Mouse (Mus musculus): Measurements from ENCODE around the gene 4932438H23Rik. TPM values are rescaled to one million over a fixed set of nuclear protein-coding genes. Genes with fewer than 3 reads are reported as not detected.

4932438H23Rik gene
- 0.18 and 0.33 TPM in 2 replicates for polyA plus RNA-seq (2015; fragmentation: Nextera tagmentation; extraction: Ambion mirVana)

GRCm38 (mm10) chr16:91095022-91095421 lies at the start of gene 4932438H23Rik:
TSS of gene 4932438H23Rik (minus strand) at chr16:91095122.
- H3K4me1 ChIP-seq = peaks cover 7% of the 10 kb centered on the region
- no peaks in the 10 kb centered on the region for H3K36me3 ChIP-seq
- no peak within 1 kb of the TSS for H3K9ac ChIP-seq (replicated peaks)
- no peak within 1 kb of the TSS for H3K4me3 ChIP-seq (replicated peaks)
- peaks cover 15% of the 10 kb centered on the region for H3K27me3 ChIP-seq (replicated peaks)
- ATAC-seq (ENCODE audit: low FRiP score) = no peak
- H3K9me3 ChIP-seq (replicated peaks) = no peaks in the 10 kb centered on the region
- 86% methylated on average over 8 of the region's 8 CpGs for WGBS
- no peak within 1 kb of the TSS for H3K4me2 ChIP-seq
- no peak within 1 kb of the TSS for H3K27ac ChIP-seq (replicated peaks)

- H3K4me2 ChIP-seq = no peak overlapping the region
- H3K36me3 ChIP-seq = no peaks in the 10 kb centered on the region
- H3K9ac ChIP-seq (replicated peaks) = no peak overlapping the region
- H3K27ac ChIP-seq (replicated peaks) = no peak overlapping the region
- H3K4me1 ChIP-seq = peaks cover 20% of the 10 kb centered on the region
- no peak for ATAC-seq (ENCODE audit: low FRiP score)
- H3K9me3 ChIP-seq (replicated peaks) = 0 out of 2 replicates have a peak, but pooled peaks cover 12% of the 10 kb centered on the region
- H3K27me3 ChIP-seq (replicated peaks) = peaks cover 86% of the 10 kb centered on the region
- WGBS = 27% methylated on average over 20 of the region's 20 CpGs
- H3K4me3 ChIP-seq (replicated peaks) = no peak overlapping the region
Measured at GRCm38 (mm10) chr16:91140991-91141630, 46.2 kb upstream of the 4932438H23Rik start.

- no peaks in the 10 kb centered on the region for H3K36me3 ChIP-seq
- no peak overlapping the region for H3K9ac ChIP-seq (replicated peaks)
- WGBS = 6% methylated on average over 10 of the region's 10 CpGs
- no peak overlapping the region for H3K4me3 ChIP-seq (replicated peaks)
- peaks cover 92% of the 10 kb centered on the region for H3K27me3 ChIP-seq (replicated peaks)
- H3K9me3 ChIP-seq (replicated peaks) = 0 out of 2 replicates have a peak, but pooled peaks cover 12% of the 10 kb centered on the region
- H3K4me1 ChIP-seq = peaks cover 20% of the 10 kb centered on the region
- H3K4me2 ChIP-seq = peak overlapping the region; percentile 36
- ATAC-seq (ENCODE audit: low FRiP score) = 0 out of 2 replicates have a peak, but pooled peaks have one; percentile 35
- H3K27ac ChIP-seq (replicated peaks) = no peak overlapping the region
Measured at GRCm38 (mm10) chr16:91140457-91140856, 45.5 kb upstream of the 4932438H23Rik start.

GRCm38 (mm10) chr16:91140056-91140455 lies 45.1 kb upstream of the 4932438H23Rik start:
- H3K9ac ChIP-seq (replicated peaks) = no peak overlapping the region
- H3K36me3 ChIP-seq = no peaks in the 10 kb centered on the region
- H3K4me2 ChIP-seq = peak overlapping the region; percentile 36
- peaks cover 95% of the 10 kb centered on the region for H3K27me3 ChIP-seq (replicated peaks)
- H3K27ac ChIP-seq (replicated peaks) = no peak overlapping the region
- H3K9me3 ChIP-seq (replicated peaks) = 0 out of 2 replicates have a peak, but pooled peaks cover 12% of the 10 kb centered on the region
- H3K4me3 ChIP-seq (replicated peaks) = no peak overlapping the region
- no peak for ATAC-seq (ENCODE audit: low FRiP score)
- 2% methylated on average over 13 of the region's 13 CpGs for WGBS
- peaks cover 20% of the 10 kb centered on the region for H3K4me1 ChIP-seq

GRCm38 (mm10) chr16:91139481-91139880 lies 44.6 kb upstream of the 4932438H23Rik start:
- Histone ChIP-seq H3K4me3 (replicated peaks) (no peak overlapping the region), H3K4me1 (peaks cover 20% of the 10 kb centered on the region), H3K36me3 (no peaks in the 10 kb centered on the region), H3K9me3 (replicated peaks) (0 out of 2 replicates have a peak, but pooled peaks cover 10% of the 10 kb centered on the region), H3K27me3 (replicated peaks) (peaks cover 95% of the 10 kb centered on the region), H3K9ac (replicated peaks) (no peak overlapping the region), H3K4me2 (0 out of 2 replicates have a peak overlapping the region, but pooled peaks have one; percentile 36), H3K27ac (replicated peaks) (no peak overlapping the region)
- no peak; the same call in 1 of the 2 replicates for ATAC-seq (ENCODE audit: low FRiP score)
- WGBS = 26% methylated on average over 10 of the region's 10 CpGs

- Histone ChIP-seq H3K9ac (replicated peaks) (no peak overlapping the region), H3K4me3 (replicated peaks) (no peak overlapping the region), H3K36me3 (no peaks in the 10 kb centered on the region), H3K9me3 (replicated peaks) (0 out of 2 replicates have a peak, but pooled peaks cover 5% of the 10 kb centered on the region), H3K4me2 (no peak overlapping the region), H3K27me3 (replicated peaks) (peaks cover 91% of the 10 kb centered on the region), H3K27ac (replicated peaks) (no peak overlapping the region), H3K4me1 (peaks cover 20% of the 10 kb centered on the region)
- 92% methylated on average over 3 of the region's 3 CpGs for WGBS
- ATAC-seq (ENCODE audit: low FRiP score) = no peak
Measured at GRCm38 (mm10) chr16:91138736-91139135, 43.8 kb upstream of the 4932438H23Rik start.

- 96% methylated on average over 7 of the region's 7 CpGs for WGBS
- Histone ChIP-seq H3K4me3 (replicated peaks) (no peak overlapping the region), H3K4me2 (no peak overlapping the region), H3K4me1 (peaks cover 20% of the 10 kb centered on the region), H3K27ac (replicated peaks) (no peak overlapping the region), H3K36me3 (no peaks in the 10 kb centered on the region), H3K9me3 (replicated peaks) (0 out of 2 replicates have a peak, but pooled peaks cover 5% of the 10 kb centered on the region), H3K27me3 (replicated peaks) (peaks cover 92% of the 10 kb centered on the region), H3K9ac (replicated peaks) (no peak overlapping the region)
- no peak for ATAC-seq (ENCODE audit: low FRiP score)
Measured at GRCm38 (mm10) chr16:91138151-91138550, 43.2 kb upstream of the 4932438H23Rik start.

GRCm38 (mm10) chr16:91136607-91137006 lies 41.7 kb upstream of the 4932438H23Rik start:
- H3K4me2 ChIP-seq = no peak overlapping the region
- 81% methylated on average over 3 of the region's 3 CpGs for WGBS
- H3K4me1 ChIP-seq = peaks cover 20% of the 10 kb centered on the region
- 0 out of 2 replicates have a peak, but pooled peaks cover 5% of the 10 kb centered on the region for H3K9me3 ChIP-seq (replicated peaks)
- no peak overlapping the region for H3K27ac ChIP-seq (replicated peaks)
- H3K4me3 ChIP-seq (replicated peaks) = no peak overlapping the region
- H3K9ac ChIP-seq (replicated peaks) = no peak overlapping the region
- no peaks in the 10 kb centered on the region for H3K36me3 ChIP-seq
- ATAC-seq (ENCODE audit: low FRiP score) = no peak
- H3K27me3 ChIP-seq (replicated peaks) = peaks cover 86% of the 10 kb centered on the region

- WGBS = 90% methylated on average over 15 of the region's 15 CpGs
- no peaks in the 10 kb centered on the region for H3K36me3 ChIP-seq
- no peak overlapping the region for H3K9ac ChIP-seq (replicated peaks)
- H3K4me1 ChIP-seq = no peaks in the 10 kb centered on the region
- H3K4me2 ChIP-seq = no peak overlapping the region
- no peaks in the 10 kb centered on the region for H3K9me3 ChIP-seq (replicated peaks)
- H3K27me3 ChIP-seq (replicated peaks) = peaks cover 69% of the 10 kb centered on the region
- H3K27ac ChIP-seq (replicated peaks) = no peak overlapping the region
- no peak for ATAC-seq (ENCODE audit: low FRiP score)
- H3K4me3 ChIP-seq (replicated peaks) = no peak overlapping the region
Measured at GRCm38 (mm10) chr16:91129916-91130315, 35.0 kb upstream of the 4932438H23Rik start.

- ATAC-seq (ENCODE audit: low FRiP score) = no peak
- H3K4me2 ChIP-seq = no peak overlapping the region
- WGBS = 85% methylated on average over 4 of the region's 4 CpGs
- no peak overlapping the region for H3K9ac ChIP-seq (replicated peaks)
- no peaks in the 10 kb centered on the region for H3K4me1 ChIP-seq
- no peaks in the 10 kb centered on the region for H3K9me3 ChIP-seq (replicated peaks)
- H3K4me3 ChIP-seq (replicated peaks) = no peak overlapping the region
- H3K36me3 ChIP-seq = no peaks in the 10 kb centered on the region
- peaks cover 67% of the 10 kb centered on the region for H3K27me3 ChIP-seq (replicated peaks)
- H3K27ac ChIP-seq (replicated peaks) = no peak overlapping the region
Measured at GRCm38 (mm10) chr16:91128431-91128830, 33.5 kb upstream of the 4932438H23Rik start.

GRCm38 (mm10) chr16:91126734-91127524 lies 32.0 kb upstream of the 4932438H23Rik start:
- WGBS = 86% methylated on average over 8 of the region's 8 CpGs
- Histone ChIP-seq H3K4me1 (no peaks in the 10 kb centered on the region), H3K4me2 (no peak overlapping the region), H3K27me3 (replicated peaks) (peaks cover 66% of the 10 kb centered on the region), H3K9ac (replicated peaks) (no peak overlapping the region), H3K9me3 (replicated peaks) (no peaks in the 10 kb centered on the region), H3K36me3 (no peaks in the 10 kb centered on the region), H3K27ac (replicated peaks) (no peak overlapping the region), H3K4me3 (replicated peaks) (no peak overlapping the region)
- ATAC-seq (ENCODE audit: low FRiP score) = no peak

Measured in neural tube, embryonic 15.5 days (tissue).